Mouse (Mus musculus) hindbrain, embryonic 16.5 days (tissue): Measurements from ENCODE around the gene Scn4b. TPM values are rescaled to one million over a fixed set of nuclear protein-coding genes. Genes with fewer than 3 reads are reported as not detected.

ENCODE experiments used
- ATAC-seq: fragments of 200-750 bp; cut with Nextera tagmentation; 2 replicates; pipeline ENCODE4 v1.8.0; 2017; ENCODE audit warnings: moderate TSS enrichment, moderate library complexity
- H3K27ac ChIP-seq: fragments of 300-500 bp; sonication (generic); 2 replicates; pipeline ENCODE4 v1.5.1; 2014; ENCODE audit warnings: low read depth, mild to moderate bottlenecking, control low read depth, low read length, moderate library complexity
- H3K27me3 ChIP-seq: fragments of 300-500 bp; sonication (generic); replicated peaks from 2 replicates; pipeline ENCODE4 v1.6.1; 2014; ENCODE audit warnings: low read length; ENCODE audit not compliant: control insufficient read depth, insufficient read depth
- H3K36me3 ChIP-seq: fragments of 300-500 bp; sonication (generic); 2 replicates; pipeline ENCODE4 v1.6.1; 2014; ENCODE audit warnings: mild to moderate bottlenecking, low read length, moderate library complexity, mixed read lengths; ENCODE audit not compliant: control insufficient read depth, insufficient read depth
- H3K4me1 ChIP-seq: fragments of 300-500 bp; sonication (generic); 2 replicates; pipeline ENCODE4 v1.6.1; 2014; ENCODE audit warnings: low read depth, low read length; ENCODE audit not compliant: control insufficient read depth, insufficient read depth
- H3K4me2 ChIP-seq: fragments of 300-500 bp; sonication (generic); 2 replicates; pipeline ENCODE4 v1.6.1; 2014; ENCODE audit warnings: mild to moderate bottlenecking, low read length, control low read depth, moderate library complexity
- H3K4me3 ChIP-seq: fragments of 300-500 bp; sonication (generic); 2 replicates; pipeline ENCODE4 v1.5.1; 2014; ENCODE audit warnings: mild to moderate bottlenecking, low read length, control low read depth, moderate library complexity
- H3K9ac ChIP-seq: fragments of 300-500 bp; sonication (generic); 2 replicates; pipeline ENCODE4 v1.6.1; 2014; ENCODE audit warnings: low read depth, mild to moderate bottlenecking, control low read depth, low read length, moderate library complexity
- H3K9me3 ChIP-seq: fragments of 300-500 bp; sonication (generic); 2 replicates; pipeline ENCODE4 v1.6.1; 2014; ENCODE audit warnings: mild to moderate bottlenecking, low read length, moderate library complexity; ENCODE audit not compliant: control insufficient read depth
- WGBS: fragments of 180-500 bp; shearing (Covaris S2); extraction: QIAGEN DNeasy Blood & Tissue Kit; methylation state at CpG from one replicate; pipeline ENCODE4 v1.1.7; 2014; 5-methylcytosine and 5-hydroxymethylcytosine counted together
- polyA plus RNA-seq: library from polyadenylated mRNA; unstranded; fragments of >200 nt; fragmentation: Nextera tagmentation; extraction: Ambion mirVana; gene quantifications from 2 replicates; pipeline ENCODE4 v1.2.1, GENCODE M21; 2015

The Scn4b gene
- polyA plus RNA-seq, 1 experiment from 2014 or later, result 0.60 TPM

- no peaks in the 10 kb centered on the region for H3K4me1 ChIP-seq
- 62% methylated on average over 3 of the region's 3 CpGs for WGBS
- H3K27me3 ChIP-seq, result no peaks in the 10 kb centered on the region
- H3K9ac ChIP-seq, result no peak overlapping the region
- H3K27ac ChIP-seq, result no peak overlapping the region
- no peak overlapping the region for H3K4me2 ChIP-seq
- H3K36me3 ChIP-seq, result no peaks in the 10 kb centered on the region
- H3K9me3 ChIP-seq, result no peaks in the 10 kb centered on the region; the same call in 1 of the 2 replicates
- no peak overlapping the region for H3K4me3 ChIP-seq
- no peak for ATAC-seq
Observed at GRCm38 (mm10) chr9:45173475-45173874, 35.3 kb downstream of the Scn4b start.

GRCm38 (mm10) chr9:45179282-45179681, 41.1 kb downstream of the Scn4b start:
- ATAC-seq, result no peak
- WGBS, result 87% methylated on average over 5 of the region's 5 CpGs
- H3K36me3 ChIP-seq, result no peaks in the 10 kb centered on the region

GRCm38 (mm10) chr9:45181770-45182169, 43.6 kb downstream of the Scn4b start, which contains the start of gene BC049352:
TSS of gene BC049352 (plus strand) at chr9:45182007.
- no peak within 1 kb of the TSS for H3K27ac ChIP-seq
- no peak for ATAC-seq
- H3K9me3 ChIP-seq, result no peaks in the 10 kb centered on the region
- WGBS, result 36% methylated on average over 2 of the region's 2 CpGs
- H3K9ac ChIP-seq, result no peak within 1 kb of the TSS
- H3K36me3 ChIP-seq, result no peaks in the 10 kb centered on the region
- H3K4me1 ChIP-seq, result no peaks in the 10 kb centered on the region; the same call in 1 of the 2 replicates
- no peaks in the 10 kb centered on the region for H3K27me3 ChIP-seq
- H3K4me2 ChIP-seq, result no peak within 1 kb of the TSS
- H3K4me3 ChIP-seq, result no peak within 1 kb of the TSS

More at GRCm38 (mm10) chr9:45179282-45179681, 41.1 kb downstream of the Scn4b start:
- no peak overlapping the region for H3K4me3 ChIP-seq
- no peak overlapping the region for H3K4me2 ChIP-seq
- H3K27ac ChIP-seq, result no peak overlapping the region
- H3K4me1 ChIP-seq, result no peaks in the 10 kb centered on the region; the same call in 1 of the 2 replicates
- H3K9me3 ChIP-seq, result no peaks in the 10 kb centered on the region
- H3K27me3 ChIP-seq, result no peaks in the 10 kb centered on the region
- H3K9ac ChIP-seq, result no peak overlapping the region

- H3K4me2 ChIP-seq, result no peak overlapping the region
- no peaks in the 10 kb centered on the region for H3K27me3 ChIP-seq
- H3K27ac ChIP-seq, result no peak overlapping the region
- H3K9ac ChIP-seq, result no peak overlapping the region
- ATAC-seq, result no peak
- no peaks in the 10 kb centered on the region; the same call in 1 of the 2 replicates for H3K4me1 ChIP-seq
- H3K36me3 ChIP-seq, result no peaks in the 10 kb centered on the region
- no peaks in the 10 kb centered on the region for H3K9me3 ChIP-seq
- H3K4me3 ChIP-seq, result no peak overlapping the region
- WGBS, result 56% methylated on average over 3 of the region's 3 CpGs
Observed at GRCm38 (mm10) chr9:45182521-45182920, 44.3 kb downstream of the Scn4b start.

GRCm38 (mm10) chr9:45183266-45183665, 45.1 kb downstream of the Scn4b start:
- Histone ChIP-seq H3K4me2 (no peak overlapping the region), H3K4me1 (no peaks in the 10 kb centered on the region; the same call in 1 of the 2 replicates), H3K27me3 (no peaks in the 10 kb centered on the region), H3K27ac (no peak overlapping the region), H3K9ac (no peak overlapping the region), H3K36me3 (no peaks in the 10 kb centered on the region), H3K9me3 (no peaks in the 10 kb centered on the region), H3K4me3 (no peak overlapping the region)
- ATAC-seq, result no peak
- 82% methylated on average over 6 of the region's 6 CpGs for WGBS

- H3K4me2 ChIP-seq, result no peak overlapping the region
- no peaks in the 10 kb centered on the region for H3K27me3 ChIP-seq
- WGBS, result 60% methylated on average over 4 of the region's 4 CpGs
- H3K36me3 ChIP-seq, result no peaks in the 10 kb centered on the region
- ATAC-seq, result no peak
- no peak overlapping the region for H3K4me3 ChIP-seq
- no peak overlapping the region for H3K27ac ChIP-seq
- no peaks in the 10 kb centered on the region; the same call in 1 of the 2 replicates for H3K4me1 ChIP-seq
- H3K9ac ChIP-seq, result no peak overlapping the region
- no peaks in the 10 kb centered on the region for H3K9me3 ChIP-seq
Observed at GRCm38 (mm10) chr9:45185250-45185649, 47.1 kb downstream of the Scn4b start.

- ATAC-seq, result no peak
- H3K9ac ChIP-seq, result no peak overlapping the region
- no peaks in the 10 kb centered on the region for H3K27me3 ChIP-seq
- no peak overlapping the region for H3K27ac ChIP-seq
- WGBS, result 91% methylated on average over 10 of the region's 10 CpGs
- H3K4me2 ChIP-seq, result no peak overlapping the region
- H3K4me3 ChIP-seq, result no peak overlapping the region
- H3K9me3 ChIP-seq, result no peaks in the 10 kb centered on the region
- no peaks in the 10 kb centered on the region for H3K36me3 ChIP-seq
- H3K4me1 ChIP-seq, result no peaks in the 10 kb centered on the region
Observed at GRCm38 (mm10) chr9:45188570-45189563, 50.7 kb downstream of the Scn4b start.

- H3K4me2 ChIP-seq, result no peak overlapping the region
- 92% methylated on average over 4 of the region's 4 CpGs for WGBS
- H3K4me1 ChIP-seq, result no peaks in the 10 kb centered on the region
- H3K9me3 ChIP-seq, result no peaks in the 10 kb centered on the region
- no peak for ATAC-seq
- no peaks in the 10 kb centered on the region for H3K36me3 ChIP-seq
- H3K27ac ChIP-seq, result no peak overlapping the region
- no peaks in the 10 kb centered on the region for H3K27me3 ChIP-seq
- no peak overlapping the region for H3K9ac ChIP-seq
- H3K4me3 ChIP-seq, result no peak overlapping the region
Observed at GRCm38 (mm10) chr9:45189661-45190174, 51.5 kb downstream of the Scn4b start.

GRCm38 (mm10) chr9:45195468-45195867, 57.3 kb downstream of the Scn4b start:
- H3K27me3 ChIP-seq, result no peaks in the 10 kb centered on the region
- no peak overlapping the region for H3K9ac ChIP-seq
- no peak overlapping the region for H3K27ac ChIP-seq
- no peak overlapping the region for H3K4me2 ChIP-seq
- H3K4me3 ChIP-seq, result no peak overlapping the region
- no peaks in the 10 kb centered on the region for H3K36me3 ChIP-seq
- whole genome bisulfite sequencing, result 77% methylated on average over 4 of the region's 4 CpGs
- H3K9me3 ChIP-seq, result no peaks in the 10 kb centered on the region
- ATAC-seq, result no peak
- H3K4me1 ChIP-seq, result no peaks in the 10 kb centered on the region
